Mouse (Mus musculus) heart, postnatal 0 days (tissue): ENCODE data around the gene Dcaf6. TPM values are rescaled to one million over a fixed set of nuclear protein-coding genes. Genes with fewer than 3 reads are reported as not detected.

ENCODE experiments used
- ATAC-seq: fragments of 200-750 bp; cut with Nextera tagmentation; 2 replicates; pipeline ENCODE4 v1.8.0; 2017; ENCODE audit warnings: low read depth, moderate number of reproducible peaks, moderate library complexity; ENCODE audit not compliant: insufficient read depth
- DNase-seq: peaks from one replicate; pipeline ENCODE4 v3.0.0-alpha.2; 2016; ENCODE audit warnings: low spot score
- H3K27ac ChIP-seq: fragments of 300-500 bp; sonication (generic); 2 replicates; pipeline ENCODE4 v1.5.1; 2014; ENCODE audit warnings: low read depth, mild to moderate bottlenecking
- H3K27me3 ChIP-seq: fragments of 300-500 bp; sonication (generic); 2 replicates; pipeline ENCODE4 v1.6.1; 2014; ENCODE audit warnings: low read length, mixed read lengths; ENCODE audit not compliant: control insufficient read depth, insufficient read depth
- H3K36me3 ChIP-seq: fragments of 300-500 bp; sonication (generic); replicated peaks from 2 replicates; pipeline ENCODE4 v1.6.1; 2014; ENCODE audit warnings: low read length, mixed read lengths; ENCODE audit not compliant: control insufficient read depth, insufficient read depth
- H3K4me1 ChIP-seq: fragments of 300-500 bp; sonication (generic); 2 replicates; pipeline ENCODE4 v1.6.1; 2014; ENCODE audit warnings: antibody characterized with exemption; ENCODE audit not compliant: control insufficient read depth, insufficient read depth
- H3K4me2 ChIP-seq: fragments of 300-500 bp; sonication (generic); 2 replicates; pipeline ENCODE4 v1.6.1; 2014; ENCODE audit warnings: low read depth, mild to moderate bottlenecking, low read length, moderate library complexity
- H3K4me3 ChIP-seq: fragments of 300-500 bp; sonication (generic); 2 replicates; pipeline ENCODE4 v1.5.1; 2014; ENCODE audit warnings: low read depth, low read length
- H3K9ac ChIP-seq: fragments of 300-500 bp; sonication (generic); replicated peaks from 2 replicates; pipeline ENCODE4 v1.6.1; 2014; ENCODE audit warnings: low read depth, low read length, mixed read lengths
- H3K9me3 ChIP-seq: fragments of 300-500 bp; sonication (generic); replicated peaks from 2 replicates; pipeline ENCODE4 v1.6.1; 2016; ENCODE audit warnings: low read length; ENCODE audit not compliant: control insufficient read depth
- CTCF ChIP-seq: IDR thresholded peaks from 2 replicates; pipeline ENCODE4 v1.5.1; 2016; ENCODE audit warnings: antibody characterized with exemption, control low read depth, low read depth
- EP300 ChIP-seq: IDR thresholded peaks from 2 replicates; pipeline ENCODE4 v1.6.1; 2016; ENCODE audit warnings: antibody characterized with exemption, low read depth
- WGBS: fragments of 180-500 bp; shearing (Covaris S2); extraction: QIAGEN DNeasy Blood & Tissue Kit; methylation state at CpG from one replicate; pipeline ENCODE4 v1.1.7; 2014; 5-methylcytosine and 5-hydroxymethylcytosine counted together
- polyA plus RNA-seq: library from polyadenylated mRNA; unstranded; fragments of >200 nt; fragmentation: Nextera tagmentation; extraction: Ambion mirVana; gene quantifications from 2 replicates; pipeline ENCODE4 v1.2.1, GENCODE M21; 2015
- total RNA-seq: library from RNA; depleted of rRNA; stranded (reverse); fragments of >200 nt; gene quantifications from 2 replicates; pipeline ENCODE4 v1.2.3, GENCODE M21; 2014; ENCODE audit warnings: low replicate concordance

Dcaf6 gene
- total and polyA plus RNA-seq, 2 experiments from 2014 or later, result 21.5 to 24.1 TPM

DNA sequence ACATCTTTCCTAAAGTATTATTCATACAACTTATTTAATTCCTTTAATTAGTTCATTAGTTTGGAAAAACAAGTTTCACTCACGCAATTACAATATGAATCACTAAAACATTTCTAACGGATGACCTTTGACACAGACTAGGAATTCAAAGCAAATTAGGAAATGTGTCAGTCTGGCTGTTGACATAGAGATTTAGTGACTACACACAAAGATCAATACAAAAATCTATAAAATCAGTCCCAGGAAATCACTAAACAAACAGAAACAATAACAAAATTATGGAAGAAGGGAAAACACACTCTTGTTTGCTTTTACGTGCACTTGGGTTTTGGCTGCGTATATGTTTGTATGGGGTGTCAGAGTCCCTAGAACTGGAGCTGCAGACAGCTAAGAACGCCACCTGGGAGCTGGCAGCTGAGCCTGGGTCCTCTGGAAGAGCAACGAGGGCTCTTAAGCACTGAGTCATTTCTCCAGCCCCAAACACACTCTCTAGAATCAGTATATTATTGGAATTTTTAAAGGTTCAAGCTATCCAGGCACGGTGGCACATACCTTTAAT is 38.8 kb downstream of the Dcaf6 start:
- no peak overlapping the region for H3K4me2 ChIP-seq
- ATAC-seq (no peak), DNase-seq (no peak)
- TF ChIP-seq EP300 (no peak), CTCF (no peak)
- no peak overlapping the region for H3K4me3 ChIP-seq
- peaks cover 7% of the 10 kb centered on the region; the same call in 1 of the 2 replicates for H3K36me3 ChIP-seq
- whole genome bisulfite sequencing, result 80% methylated on average over 7 of the region's 7 CpGs
- H3K9me3 ChIP-seq, result no peaks in the 10 kb centered on the region
- H3K9ac ChIP-seq, result no peak overlapping the region
- H3K4me1 ChIP-seq, result no peaks in the 10 kb centered on the region
- H3K27ac ChIP-seq, result no peak overlapping the region
- H3K27me3 ChIP-seq, result no peaks in the 10 kb centered on the region

GRCm38 (mm10) chr1:165396401-165396805 is 63.9 kb downstream of the Dcaf6 start:
- Histone ChIP-seq H3K4me1 (no peaks in the 10 kb centered on the region), H3K4me3 (no peak overlapping the region), H3K4me2 (no peak overlapping the region), H3K9me3 (no peaks in the 10 kb centered on the region), H3K36me3 (peaks cover 4% of the 10 kb centered on the region; the same call in 1 of the 2 replicates), H3K9ac (no peak overlapping the region), H3K27ac (no peak overlapping the region), H3K27me3 (no peaks in the 10 kb centered on the region)
- ATAC-seq (no peak), DNase-seq (no peak)
- TF ChIP-seq CTCF, result 0 out of 2 replicates have a peak, but pooled peaks have one; percentile 27
- TF ChIP-seq EP300, result no peak
- 83% methylated on average over 2 of the region's 2 CpGs for WGBS

DNA sequence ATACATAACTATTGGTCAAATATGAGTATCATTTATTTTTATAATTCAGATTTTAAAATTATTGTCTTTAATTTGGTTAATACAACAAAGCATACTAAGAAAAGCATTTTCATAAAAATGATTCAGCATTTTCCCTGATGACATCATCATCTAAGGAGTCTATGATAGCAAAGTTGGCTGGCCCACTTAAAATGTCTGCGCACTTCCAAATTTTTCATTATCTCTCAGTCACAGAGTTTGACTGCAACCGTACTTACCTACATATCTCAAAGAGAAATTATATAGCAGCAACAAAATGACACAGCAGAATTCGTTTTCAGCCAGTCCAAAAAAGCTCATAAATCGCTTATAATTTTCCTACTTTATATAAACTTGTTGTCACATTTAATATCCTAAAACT is 64.3 kb downstream of the Dcaf6 start:
- Histone ChIP-seq H3K4me1 (no peaks in the 10 kb centered on the region), H3K9ac (no peak overlapping the region), H3K27ac (no peak overlapping the region), H3K27me3 (no peaks in the 10 kb centered on the region), H3K4me3 (no peak overlapping the region), H3K36me3 (peaks cover 4% of the 10 kb centered on the region; the same call in 1 of the 2 replicates), H3K4me2 (no peak overlapping the region), H3K9me3 (no peaks in the 10 kb centered on the region)
- DNase-seq (no peak), ATAC-seq (no peak)
- TF ChIP-seq CTCF (no peak), EP300 (no peak)
- 90% methylated on average over 4 of the region's 4 CpGs for WGBS

- Histone ChIP-seq H3K9me3 (no peaks in the 10 kb centered on the region), H3K4me3 (no peak overlapping the region), H3K27me3 (no peaks in the 10 kb centered on the region), H3K9ac (no peak overlapping the region), H3K4me2 (no peak overlapping the region), H3K27ac (no peak overlapping the region), H3K4me1 (no peaks in the 10 kb centered on the region), H3K36me3 (peaks cover 4% of the 10 kb centered on the region; the same call in 1 of the 2 replicates)
- no peak for DNase-seq
- no peak for ATAC-seq
- TF ChIP-seq CTCF, result no peak
- no peak for TF ChIP-seq EP300
- 48% methylated on average over 3 of the region's 3 CpGs for WGBS
Observed at GRCm38 (mm10) chr1:165394836-165395235, 65.4 kb downstream of the Dcaf6 start.

- ATAC-seq (no peak), DNase-seq (no peak)
- TF ChIP-seq CTCF, result no peak
- Histone ChIP-seq H3K36me3 (peaks cover 10% of the 10 kb centered on the region; the same call in 1 of the 2 replicates), H3K9ac (no peak overlapping the region), H3K27ac (no peak overlapping the region), H3K9me3 (no peaks in the 10 kb centered on the region), H3K27me3 (no peaks in the 10 kb centered on the region), H3K4me2 (no peak overlapping the region), H3K4me1 (no peaks in the 10 kb centered on the region), H3K4me3 (no peak overlapping the region)
- 87% methylated on average over 1 of the region's 1 CpGs for WGBS
Observed at GRCm38 (mm10) chr1:165393033-165393432, 67.2 kb downstream of the Dcaf6 start.

DNA sequence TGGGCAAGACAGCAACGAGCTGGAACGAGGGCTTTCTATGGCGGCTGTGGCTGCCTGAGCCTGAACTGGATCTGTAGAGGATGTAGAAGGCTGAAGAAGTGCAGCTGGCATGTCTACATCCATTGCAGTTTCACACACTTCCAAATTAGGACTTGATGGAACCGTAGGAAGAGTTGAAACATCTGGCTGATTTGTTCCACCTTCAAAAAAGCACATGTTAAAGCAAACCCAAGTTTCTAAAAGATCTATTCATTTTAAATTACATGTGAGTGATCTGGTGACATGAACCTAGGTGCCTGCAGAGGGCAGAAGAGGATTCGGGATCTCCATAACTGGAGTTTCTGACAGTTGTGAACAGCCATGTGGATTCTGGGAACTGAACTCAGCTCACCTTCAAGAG is 71.6 kb downstream of the Dcaf6 start:
- Histone ChIP-seq H3K9me3 (no peaks in the 10 kb centered on the region), H3K9ac (no peak overlapping the region), H3K27me3 (no peaks in the 10 kb centered on the region), H3K4me1 (no peaks in the 10 kb centered on the region), H3K27ac (no peak overlapping the region), H3K4me2 (no peak overlapping the region), H3K36me3 (peaks cover 22% of the 10 kb centered on the region; the same call in 1 of the 2 replicates), H3K4me3 (no peak overlapping the region)
- 63% methylated on average over 5 of the region's 5 CpGs for WGBS
- no peak for ATAC-seq
- no peak for TF ChIP-seq EP300
- peak; percentile 45 for TF ChIP-seq CTCF
- DNase-seq, result no peak
